Mouse (Mus musculus): ENCODE measurements around the gene Slc39a5.

GRCm38 (mm10) chr10:128400338-128400737, 691 bp downstream of the Slc39a5 start:
- no peak for TF ChIP-seq CTCF (IDR thresholded peaks at IDR 0.05; ENCODE audit: extremely low read depth, insufficient read depth, low read length)
- TF ChIP-seq POLR2A (IDR thresholded peaks at IDR 0.05; ENCODE audit: extremely low read depth, insufficient read depth, low read length), result no peak

Data from cortical plate, adult 2 months (tissue).